Mouse (Mus musculus) layer of hippocampus, adult 2 months (tissue): ENCODE measurements at regions not wholly inside any gene's neighbourhood (a gene's known extent, or its start where the extent isn't known, plus 50 kb on each side); places are given as distances from the start of the nearest gene placed in this dataset.
A peak's percentile ranks its signal among the peaks of the same experiment; 100 is the strongest.

Source experiments
- DNase-seq, 2 experiments: peaks; one replicate each; pipeline ENCODE4 v3.0.0; 2022; ENCODE audit warnings: low spot score in 2 of 2
- H3K27ac ChIP-seq: fragments of 200-600 bp; 2 replicates; pipeline ENCODE4 v1.8.1; 2022
- H3K4me3 ChIP-seq: fragments of 200-600 bp; 2 replicates; pipeline ENCODE4 v1.8.1; 2022; ENCODE audit warnings: mild to moderate bottlenecking
- CTCF ChIP-seq: fragments of 200-600 bp; conservative IDR thresholded peaks from 2 replicates; pipeline ENCODE4 v1.8.1; 2022; ENCODE audit warnings: antibody characterized with exemption, mild to moderate bottlenecking, moderate library complexity

DNA sequence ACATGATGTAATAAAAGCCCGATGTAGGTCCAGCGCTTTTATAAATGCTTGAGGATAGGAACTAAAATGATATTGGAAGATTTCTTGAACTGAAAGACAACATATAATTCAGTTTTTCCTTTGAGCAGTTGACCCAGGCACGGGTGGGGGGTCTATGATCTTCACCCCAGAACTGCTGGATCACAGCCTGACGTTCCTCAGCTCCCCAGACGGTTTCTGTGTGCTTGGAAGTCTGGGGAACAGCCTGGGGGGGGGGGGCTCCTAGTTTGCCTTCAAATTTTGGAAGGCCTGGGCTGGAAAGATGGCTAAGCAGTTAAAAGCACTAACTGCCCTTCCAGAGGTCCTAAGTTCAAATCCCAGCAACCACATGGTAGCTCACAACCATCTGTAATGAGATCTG is 96.3 kb upstream of the Oxgr1 start:
- Histone ChIP-seq H3K27ac (peak overlapping the region; percentile 92), H3K4me3 (no peak overlapping the region)
- no peak for TF ChIP-seq CTCF
- no peak for DNase-seq

GRCm38 (mm10) chr14:120139256-120139655 is 97.0 kb upstream of the Oxgr1 start:
- no peak for TF ChIP-seq CTCF
- Histone ChIP-seq H3K27ac (no peak overlapping the region), H3K4me3 (no peak overlapping the region)
- DNase-seq, result no peak

- no peak overlapping the region for H3K27ac ChIP-seq
- DNase-seq, result no peak
- no peak overlapping the region for H3K4me3 ChIP-seq
- no peak for TF ChIP-seq CTCF
Observed at GRCm38 (mm10) chr14:120139671-120140071, 97.4 kb upstream of the Oxgr1 start.

- no peak overlapping the region for H3K4me3 ChIP-seq
- no peak overlapping the region for H3K27ac ChIP-seq
- TF ChIP-seq CTCF, result no peak
- DNase-seq, result no peak
Observed at GRCm38 (mm10) chr14:120140211-120140610, 98.0 kb upstream of the Oxgr1 start.

GRCm38 (mm10) chr14:120140791-120141747 is 98.8 kb upstream of the Oxgr1 start:
- no peak for DNase-seq

DNA sequence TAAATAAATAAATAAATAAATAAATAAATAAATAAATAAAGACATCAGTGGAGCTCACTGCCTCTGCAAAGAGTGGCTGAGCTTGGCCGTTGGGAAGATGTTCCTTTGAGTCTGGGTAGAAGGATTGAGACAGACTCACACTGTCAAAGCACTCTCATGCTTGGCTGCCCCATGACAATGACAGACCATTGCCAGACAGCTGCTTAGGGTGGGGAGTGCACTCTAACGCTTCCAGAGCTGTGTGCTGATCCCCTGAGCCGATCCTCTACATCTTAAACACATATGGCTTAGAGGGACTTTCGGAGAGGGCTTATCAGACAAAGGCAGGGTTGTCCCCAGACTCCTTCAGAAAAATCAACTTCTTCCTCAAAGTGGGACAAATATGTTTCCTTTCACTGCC is 100.0 kb upstream of the Oxgr1 start:
- no peak for TF ChIP-seq CTCF
- H3K4me3 ChIP-seq, result no peak overlapping the region
- no peak for DNase-seq

More at GRCm38 (mm10) chr14:120140791-120141747, 98.8 kb upstream of the Oxgr1 start:
- TF ChIP-seq CTCF, result no peak
- no peak overlapping the region; the same call in 1 of the 2 replicates for H3K4me3 ChIP-seq
- peak overlapping the region; percentile 88 for H3K27ac ChIP-seq

DNA sequence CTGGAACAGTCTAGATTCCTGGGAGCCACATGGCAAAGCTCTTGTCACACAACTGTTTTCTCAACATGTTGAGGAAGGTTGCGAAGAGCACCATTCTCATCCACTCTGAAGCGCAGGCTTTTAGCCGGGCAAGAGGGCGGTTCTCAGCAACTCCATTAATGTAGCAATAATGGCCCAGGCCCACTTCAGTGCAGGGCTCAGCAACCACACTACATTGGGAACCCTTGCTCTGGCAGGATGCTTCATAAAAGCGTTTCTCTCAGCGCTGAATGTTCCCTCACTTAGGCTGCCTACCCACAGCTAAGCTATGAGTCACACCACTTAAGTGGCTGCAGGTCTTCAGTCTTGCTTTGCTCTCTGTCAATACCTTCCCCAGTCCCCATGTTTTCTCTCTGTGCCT is 102.2 kb upstream of the Oxgr1 start:
- no peak for DNase-seq
- TF ChIP-seq CTCF, result no peak
- Histone ChIP-seq H3K27ac (peak overlapping the region; percentile 14; the same call in 1 of the 2 replicates), H3K4me3 (no peak overlapping the region)

More for the DNA sequence above, 100.0 kb upstream of the Oxgr1 start:
- H3K27ac ChIP-seq, result peak overlapping the region; percentile 88; the same call in 1 of the 2 replicates

GRCm38 (mm10) chr14:120146312-120146711 is 104.1 kb upstream of the Oxgr1 start:
- no peak for TF ChIP-seq CTCF
- Histone ChIP-seq H3K27ac (no peak overlapping the region), H3K4me3 (no peak overlapping the region)
- DNase-seq, result no peak

- Histone ChIP-seq H3K4me3 (no peak overlapping the region), H3K27ac (0 out of 2 replicates have a peak overlapping the region, but pooled peaks have one; percentile 32)
- no peak for DNase-seq
- peak; percentile 33 for TF ChIP-seq CTCF
Observed at GRCm38 (mm10) chr14:120146908-120147770, 104.9 kb upstream of the Oxgr1 start.

GRCm38 (mm10) chr14:120148803-120149202 is 106.6 kb upstream of the Oxgr1 start:
- DNase-seq, result no peak
- no peak for TF ChIP-seq CTCF
- Histone ChIP-seq H3K27ac (peak overlapping the region; percentile 74), H3K4me3 (peak overlapping the region; percentile 42)

DNA sequence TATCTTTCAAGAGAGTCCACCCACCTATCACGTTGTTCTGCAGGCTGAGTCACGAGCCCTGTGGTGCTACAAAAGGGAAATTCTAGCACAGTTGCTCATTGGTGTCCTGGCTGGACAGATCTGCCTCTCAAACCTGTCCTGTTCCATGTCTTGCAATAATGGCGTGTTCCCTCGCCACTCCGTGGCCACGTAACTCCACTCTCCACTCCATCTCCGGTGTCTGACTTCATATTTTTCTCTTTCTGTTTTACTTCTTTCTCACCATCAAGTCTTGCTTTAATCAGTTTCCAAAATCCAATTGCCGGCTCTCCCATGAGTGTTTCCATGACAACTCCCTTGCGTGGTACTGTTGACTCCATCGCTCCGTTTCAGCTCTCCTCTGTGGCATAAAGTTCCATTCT is 107.1 kb upstream of the Oxgr1 start:
- no peak for TF ChIP-seq CTCF
- DNase-seq, result peak in 1 of 2 experiments; percentile 71
- H3K27ac ChIP-seq, result peak overlapping the region; percentile 74
- peak overlapping the region; percentile 42 for H3K4me3 ChIP-seq

DNA sequence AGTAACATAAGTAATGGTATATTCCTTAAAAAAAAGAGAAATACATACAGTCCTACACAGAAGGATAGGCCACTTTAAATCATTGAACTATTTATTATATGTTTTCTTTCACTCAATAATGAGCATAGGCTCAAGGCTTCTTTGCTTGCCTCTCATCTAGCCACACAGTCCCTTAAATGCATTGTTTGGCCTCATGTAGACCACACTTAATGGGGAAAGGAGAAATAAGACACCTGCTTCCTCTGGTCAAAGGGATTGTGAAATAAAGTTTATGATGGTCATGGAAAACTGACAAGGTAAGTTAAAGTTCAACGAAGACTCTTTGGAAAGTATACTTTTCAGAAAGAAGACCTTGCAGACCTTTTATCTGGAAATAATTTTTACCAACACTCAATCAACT is 108.4 kb upstream of the Oxgr1 start:
- H3K27ac ChIP-seq, result no peak overlapping the region
- no peak for TF ChIP-seq CTCF
- H3K4me3 ChIP-seq, result no peak overlapping the region
- DNase-seq, result no peak

- Histone ChIP-seq H3K4me3 (no peak overlapping the region), H3K27ac (peak overlapping the region; percentile 85; the same call in 1 of the 2 replicates)
- no peak for DNase-seq
- no peak for TF ChIP-seq CTCF
Observed at GRCm38 (mm10) chr14:120154413-120154812, 112.2 kb upstream of the Oxgr1 start.
